Mouse (Mus musculus) mesoderm, embryonic 11.5 days (tissue): ENCODE results near the gene Lce1m.
"Not testable (repeated sequence)": the region's sequence is repeated elsewhere in the genome, so short reads cannot be mapped to it uniquely, and the experiment has no call there.

ENCODE experiments used
- DNase-seq: peaks from one replicate; pipeline ENCODE4 v3.0.0-alpha.2; 2012; ENCODE audit warnings: low read depth, low spot score

Gene Lce1m

GRCm38 (mm10) chr3:93018960-93019359 is at the start of gene Lce1m:
Lce1m (minus strand) TSS chr3:93019060.
- no peak for DNase-seq

- not testable (repeated sequence) for DNase-seq
Measured at GRCm38 (mm10) chr3:93068523-93068922, 49.7 kb upstream of the Lce1m start, which contains the start of gene Gm4858. Gm4858 (plus strand) TSS chr3:93068823.

- peak; percentile 29 for DNase-seq
Measured at GRCm38 (mm10) chr3:93052826-93053474, 34.1 kb upstream of the Lce1m start.

GRCm38 (mm10) chr3:93050182-93050581 is 31.3 kb upstream of the Lce1m start:
- DNase-seq: no peak

GRCm38 (mm10) chr3:93031450-93031849 is 12.6 kb upstream of the Lce1m start:
- peak; percentile 66 for DNase-seq

GRCm38 (mm10) chr3:93025486-93025885 is 6.6 kb upstream of the Lce1m start:
- no peak for DNase-seq

GRCm38 (mm10) chr3:93023411-93024184 is 4.7 kb upstream of the Lce1m start:
- no peak for DNase-seq

GRCm38 (mm10) chr3:93021171-93021570 is 2.3 kb upstream of the Lce1m start:
- no peak for DNase-seq

- DNase-seq: no peak
Measured at GRCm38 (mm10) chr3:93015460-93016104, 3.3 kb downstream of the Lce1m start, which contains the start of gene Crct1. Crct1 (minus strand) TSS chr3:93015687.

- DNase-seq: no peak
Measured at GRCm38 (mm10) chr3:93014871-93015270, 4.0 kb downstream of the Lce1m start.

GRCm38 (mm10) chr3:93014378-93014801 is 4.5 kb downstream of the Lce1m start:
- peak; percentile 74 for DNase-seq

GRCm38 (mm10) chr3:93002843-93003242 is 16.0 kb downstream of the Lce1m start:
- no peak for DNase-seq

- DNase-seq: no peak
Measured at GRCm38 (mm10) chr3:93000621-93001020, 18.2 kb downstream of the Lce1m start.

- peak; percentile 68 for DNase-seq
Measured at GRCm38 (mm10) chr3:92998691-92999090, 20.2 kb downstream of the Lce1m start.

GRCm38 (mm10) chr3:92991926-92992325 is 26.9 kb downstream of the Lce1m start, which contains the start of gene Lce3f:
Lce3f (plus strand) TSS chr3:92992226.
- DNase-seq: no peak

- DNase-seq: no peak
Measured at GRCm38 (mm10) chr3:92978484-92978883, 40.4 kb downstream of the Lce1m start.
